Mouse (Mus musculus) urinary bladder, postnatal 4 days (tissue): ENCODE data around the gene Fcgr1.
"Not testable (repeated sequence)": the region's sequence is repeated elsewhere in the genome, so short reads cannot be mapped to it uniquely, and the experiment has no call there.

Experiments
- DNase-seq, 2 experiments: peaks; one replicate each; pipeline ENCODE4 v3.0.0; 2021 to 2022; ENCODE audit warnings: low spot score in 2 of 2

The Fcgr1 gene

DNA sequence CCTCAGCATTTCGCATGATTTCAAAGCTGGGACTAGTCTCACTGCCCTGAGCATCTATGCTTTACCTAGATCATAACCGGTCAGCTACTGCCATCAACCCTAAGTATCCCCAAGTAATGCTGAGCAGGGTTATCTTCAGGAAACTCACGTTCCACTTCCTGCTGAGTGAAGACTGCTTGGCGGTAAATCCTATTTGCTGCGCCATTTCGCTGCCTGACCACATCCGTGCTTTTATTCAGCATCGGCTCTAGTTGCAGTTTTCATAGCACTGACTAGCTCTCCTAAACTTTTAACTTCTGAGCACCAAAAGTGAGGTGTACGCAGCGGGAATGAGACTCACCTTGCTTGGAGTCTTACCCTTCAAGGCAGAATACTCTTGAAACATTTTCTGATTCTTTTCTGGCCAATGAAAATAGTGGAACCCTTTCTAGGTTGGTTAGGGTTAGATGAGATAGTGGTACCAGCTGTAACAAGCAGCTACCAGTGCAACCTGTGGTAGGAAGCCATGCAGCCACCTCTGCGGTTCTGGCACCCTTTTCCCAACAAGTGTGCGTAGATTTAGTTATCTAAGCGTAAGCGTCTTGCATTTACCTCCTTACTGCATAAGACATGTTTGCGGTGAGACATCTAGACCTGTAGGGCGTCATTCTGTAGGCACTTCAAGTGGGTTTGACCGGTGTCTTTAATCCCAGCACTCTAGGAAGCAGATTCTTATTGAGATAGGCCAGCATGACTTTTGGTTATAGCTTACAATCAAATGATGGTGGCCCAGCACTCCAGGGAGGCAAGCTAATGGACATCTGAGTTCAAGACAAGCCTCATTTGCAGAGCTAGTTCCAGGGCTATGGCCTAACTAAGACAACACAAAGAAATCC lies 19.9 kb downstream of the Fcgr1 start:
- DNase-seq, result no peak

GRCm38 (mm10) chr3:96269511-96270474 lies 24.0 kb downstream of the Fcgr1 start, which contains the start of gene Hist2h2bb:
Gene Hist2h2bb, plus strand, starts transcription at chr3:96269752.
- peak; percentile 82 to 87 for DNase-seq

- not testable (repeated sequence) for DNase-seq
Measured at GRCm38 (mm10) chr3:96268776-96269378, 24.9 kb downstream of the Fcgr1 start.

GRCm38 (mm10) chr3:96268051-96268775 lies 25.6 kb downstream of the Fcgr1 start, which contains the start of gene Hist2h3b:
Gene Hist2h3b, plus strand, starts transcription at chr3:96268654.
- peak; percentile 75 to 77 for DNase-seq

- DNase-seq, result no peak
Measured at GRCm38 (mm10) chr3:96267541-96267940, 26.2 kb downstream of the Fcgr1 start.

- DNase-seq, result no peak
Measured at GRCm38 (mm10) chr3:96266132-96266710, 27.5 kb downstream of the Fcgr1 start.

DNA sequence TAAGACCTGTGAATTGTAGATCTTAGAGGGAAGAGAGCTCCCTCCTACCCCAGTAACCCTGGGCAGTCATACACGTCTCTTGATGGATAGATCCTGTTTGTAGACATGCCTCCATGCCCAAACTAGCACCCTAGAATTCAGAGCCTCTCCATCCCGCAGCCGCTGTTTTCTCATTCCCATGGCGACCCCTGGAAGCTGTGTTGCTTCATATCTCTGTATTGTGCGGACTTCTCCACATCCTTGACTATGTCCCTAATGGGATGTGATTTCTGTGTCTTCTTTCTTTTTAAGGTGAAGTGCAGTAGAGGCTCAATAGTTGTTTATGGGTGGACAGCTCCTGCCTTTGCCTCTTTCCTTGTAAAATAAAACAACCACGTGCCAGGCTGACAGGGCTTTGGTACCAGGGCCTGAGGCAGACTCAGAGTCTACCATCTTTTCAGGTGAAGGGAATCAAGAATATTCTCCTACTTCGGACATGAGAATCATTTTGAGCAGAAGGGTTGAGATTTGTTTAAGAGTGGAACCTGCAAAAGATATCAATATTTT lies 29.3 kb downstream of the Fcgr1 start:
- no peak for DNase-seq

- DNase-seq, result no peak
Measured at GRCm38 (mm10) chr3:96263558-96264403, 30.0 kb downstream of the Fcgr1 start.

- DNase-seq, result peak; percentile 93
Measured at GRCm38 (mm10) chr3:96262979-96263550, 30.7 kb downstream of the Fcgr1 start, which contains the start of gene Hist2h4. Gene Hist2h4, minus strand, starts transcription at chr3:96263311.

DNA sequence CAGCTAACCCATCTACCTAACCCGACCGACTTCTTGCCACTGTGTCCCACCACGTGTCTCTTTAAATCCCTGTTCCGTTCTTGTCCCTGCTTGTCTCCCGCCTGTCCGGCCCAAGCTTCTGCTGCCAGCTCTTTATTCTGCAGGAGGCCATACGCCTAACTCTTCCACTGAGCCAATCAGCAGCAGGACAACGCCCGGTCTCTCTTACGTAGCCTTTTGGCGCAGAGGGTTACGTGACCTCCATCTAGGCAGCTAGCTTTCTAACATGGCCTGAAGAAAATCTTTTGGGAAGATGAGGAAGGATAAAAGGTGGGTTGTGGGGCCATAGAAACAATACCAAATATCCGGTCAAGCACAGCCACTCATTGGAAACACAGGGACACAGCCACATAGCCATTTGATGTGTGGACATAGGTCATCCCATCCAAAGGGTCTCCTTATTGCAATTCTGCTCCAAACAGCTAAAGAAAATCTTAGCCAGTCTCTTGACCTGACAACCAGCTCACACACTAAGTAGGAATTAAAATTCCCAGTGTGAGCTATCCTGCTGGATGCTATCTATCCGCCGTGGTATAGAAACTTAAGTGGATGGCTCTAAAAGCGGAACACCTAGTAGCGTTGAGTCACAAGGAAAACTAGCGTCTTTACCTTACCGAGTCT lies 31.4 kb downstream of the Fcgr1 start:
- peak; percentile 79 to 81 for DNase-seq

DNA sequence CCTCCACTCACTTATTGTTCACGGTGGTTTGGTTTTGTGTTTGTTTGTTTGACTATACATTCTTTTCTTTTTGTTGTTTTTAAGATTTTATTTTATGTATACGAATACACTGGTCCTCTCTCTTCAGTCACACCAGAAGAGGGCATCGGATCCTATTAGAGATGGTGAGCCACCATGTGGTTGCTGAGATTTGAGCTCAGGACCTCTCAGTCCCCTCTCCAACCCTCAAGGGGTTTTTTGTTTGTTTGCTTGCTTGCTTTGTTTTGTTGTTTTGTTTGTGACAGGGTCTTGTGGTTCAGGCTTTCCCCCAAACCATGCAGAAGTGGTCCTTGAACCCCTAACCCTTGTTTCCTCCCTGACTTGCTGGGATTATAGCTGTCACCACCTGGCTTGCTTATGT lies 32.1 kb downstream of the Fcgr1 start:
- no peak for DNase-seq

- DNase-seq, result no peak
Measured at GRCm38 (mm10) chr3:96260220-96260619, 33.5 kb downstream of the Fcgr1 start.

DNA sequence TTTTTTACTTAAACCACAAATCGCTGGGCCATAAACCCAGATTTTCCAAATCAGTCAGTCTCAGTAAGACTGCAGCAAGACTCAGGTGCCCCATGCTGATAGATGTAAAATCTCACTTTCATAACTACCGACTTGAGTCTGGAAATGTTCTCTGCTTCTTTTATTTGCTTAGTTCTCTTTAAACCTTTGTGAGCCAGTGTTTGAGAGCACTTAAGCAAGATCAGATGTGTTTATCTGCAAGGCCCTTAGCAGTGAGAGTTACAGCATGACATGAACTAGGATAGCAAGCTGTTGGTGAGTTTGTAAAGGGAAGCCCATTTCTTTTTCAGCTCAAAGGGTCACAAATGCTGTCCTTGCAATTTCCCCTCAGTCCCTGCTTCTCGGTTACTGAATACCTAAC lies 36.6 kb downstream of the Fcgr1 start:
- no peak for DNase-seq

- no peak for DNase-seq
Measured at GRCm38 (mm10) chr3:96255926-96256593, 37.7 kb downstream of the Fcgr1 start.

- DNase-seq, result no peak
Measured at GRCm38 (mm10) chr3:96254683-96255355, 39.0 kb downstream of the Fcgr1 start.

GRCm38 (mm10) chr3:96251787-96252186 lies 42.0 kb downstream of the Fcgr1 start:
- no peak for DNase-seq

- DNase-seq, result no peak
Measured at GRCm38 (mm10) chr3:96250890-96251289, 42.9 kb downstream of the Fcgr1 start.

GRCm38 (mm10) chr3:96249034-96249345 lies 44.8 kb downstream of the Fcgr1 start:
- DNase-seq, result no peak
